Mouse (Mus musculus) cerebellum, adult 9-11 months (tissue): ENCODE results near the gene Olfr683.
"Not testable (repeated sequence)": the region's sequence is repeated elsewhere in the genome, so short reads cannot be mapped to it uniquely, and the experiment has no call there.

ENCODE experiments used
- DNase-seq: peaks from one replicate; pipeline ENCODE4 v3.0.0; 2022

Gene Olfr683

GRCm38 (mm10) chr7:105146912-105147311 is at the start of gene Olfr683:
Olfr683 (minus strand) TSS chr7:105147012.
- no peak for DNase-seq

DNA sequence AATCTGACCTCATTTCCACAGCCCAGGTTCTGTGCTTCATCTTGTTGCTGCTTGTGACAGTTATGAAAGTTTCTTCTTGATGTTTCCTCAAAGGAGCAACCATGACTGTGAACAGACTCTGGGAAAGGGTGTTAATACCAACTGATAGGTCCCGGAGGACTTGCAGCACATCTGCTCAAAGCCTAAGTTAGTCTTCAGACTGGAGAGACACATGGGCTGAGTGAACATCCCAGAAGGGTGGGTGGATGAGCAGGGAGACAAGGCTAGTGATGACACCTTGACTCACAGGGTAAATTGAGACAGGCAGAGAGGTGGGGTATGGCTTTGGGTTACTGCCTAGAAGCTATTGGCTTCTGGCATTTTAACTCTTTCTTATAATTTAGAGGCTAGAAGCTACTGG is 39.1 kb upstream of the Olfr683 start, which contains the start of gene Olfr685:
Gene Olfr685, minus strand, starts transcription at position 101 of the 400 bp plus-strand sequence.
- DNase-seq = no peak

- DNase-seq = no peak
Measured at GRCm38 (mm10) chr7:105170773-105171172, 24.0 kb upstream of the Olfr683 start.

DNA sequence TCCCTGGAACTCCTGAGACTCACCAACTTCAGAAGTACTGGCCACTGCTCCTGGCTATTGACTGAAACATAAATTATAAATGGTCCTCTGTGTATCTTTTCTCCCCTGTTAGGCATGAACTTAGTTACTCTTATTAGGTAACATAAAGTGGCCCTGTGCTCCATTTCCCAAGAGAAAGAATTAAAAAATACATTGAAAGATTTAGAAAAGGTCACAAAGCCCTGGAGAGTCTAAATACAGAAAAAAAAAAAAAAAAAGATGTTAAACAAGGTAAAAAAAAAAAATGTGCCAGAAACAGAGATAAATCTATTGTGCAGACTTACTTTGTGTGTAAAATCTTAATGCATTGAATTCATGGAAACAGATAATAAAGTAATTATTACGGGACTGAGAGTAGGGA is 16.7 kb upstream of the Olfr683 start, which contains the start of gene Olfr684:
Gene Olfr684, minus strand, starts transcription at position 101 of the 400 bp plus-strand sequence.
- no peak for DNase-seq

DNA sequence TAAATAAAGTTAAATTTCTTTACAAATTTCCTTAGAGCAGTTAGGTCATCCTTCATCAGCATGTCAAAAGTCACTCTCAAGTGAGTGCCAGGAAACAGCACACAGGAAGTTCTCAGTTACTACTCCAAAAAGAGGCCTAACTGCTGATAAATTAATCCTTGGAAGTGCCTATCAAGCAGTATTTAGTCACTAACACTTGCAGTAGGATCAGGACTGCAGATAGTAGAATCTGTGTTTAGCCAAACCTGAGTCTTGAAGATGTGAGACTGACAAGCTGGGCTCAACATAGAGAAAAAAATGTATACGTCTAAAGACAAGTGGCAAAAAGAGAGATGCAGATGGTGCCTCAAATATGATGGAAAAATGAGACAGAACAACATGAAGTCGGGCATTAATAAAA is 5.5 kb downstream of the Olfr683 start:
- no peak for DNase-seq

DNA sequence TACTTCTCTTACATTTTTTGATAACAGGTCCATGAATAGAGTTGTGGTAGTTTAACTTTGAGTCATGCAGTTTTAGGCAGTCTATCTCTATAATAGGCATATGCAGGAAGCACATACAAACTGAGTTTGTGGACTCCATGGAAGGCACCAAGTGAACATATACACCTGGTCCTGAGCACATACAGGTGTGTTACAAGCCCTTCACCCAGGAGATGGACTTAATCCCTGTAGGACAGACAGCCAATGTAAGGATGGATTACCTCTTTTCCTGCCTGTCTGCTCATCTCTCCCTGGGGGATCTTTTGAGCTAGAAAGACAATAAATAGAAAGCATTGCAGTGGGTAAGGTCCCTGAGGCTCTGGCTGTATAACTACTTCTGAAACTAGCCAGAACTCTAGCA is 30.3 kb downstream of the Olfr683 start, which contains the start of gene Olfr681:
Gene Olfr681, plus strand, starts transcription at position 301 of the 400 bp plus-strand sequence.
- DNase-seq = no peak

DNA sequence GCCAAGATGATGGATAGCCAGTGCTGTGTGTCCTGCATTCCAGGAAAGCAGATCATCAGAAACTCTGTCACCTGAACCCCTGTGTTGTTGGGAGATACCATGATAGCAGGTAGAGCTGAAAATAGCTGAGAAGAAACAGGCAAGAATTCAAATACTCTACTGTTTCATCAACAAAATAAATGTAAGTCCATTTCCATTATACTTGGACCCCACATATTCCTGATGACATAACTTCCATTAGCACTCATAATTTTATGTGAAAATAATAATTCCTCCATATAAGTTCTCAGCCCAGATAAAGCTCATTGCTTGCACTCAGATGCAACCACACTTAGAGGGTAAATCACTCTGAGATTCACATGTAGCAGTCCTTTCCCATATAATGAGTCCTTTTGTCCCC is 54.1 kb downstream of the Olfr683 start, which contains the start of gene Olfr680-ps1:
Gene Olfr680-ps1, minus strand, starts transcription at position 101 of the 400 bp plus-strand sequence.
- DNase-seq = not testable (repeated sequence)
